Mouse (Mus musculus): ENCODE measurements around the gene Btnl2.
A peak's percentile ranks its signal among the peaks of the same experiment; 100 is the strongest.

The Btnl2 gene

DNA sequence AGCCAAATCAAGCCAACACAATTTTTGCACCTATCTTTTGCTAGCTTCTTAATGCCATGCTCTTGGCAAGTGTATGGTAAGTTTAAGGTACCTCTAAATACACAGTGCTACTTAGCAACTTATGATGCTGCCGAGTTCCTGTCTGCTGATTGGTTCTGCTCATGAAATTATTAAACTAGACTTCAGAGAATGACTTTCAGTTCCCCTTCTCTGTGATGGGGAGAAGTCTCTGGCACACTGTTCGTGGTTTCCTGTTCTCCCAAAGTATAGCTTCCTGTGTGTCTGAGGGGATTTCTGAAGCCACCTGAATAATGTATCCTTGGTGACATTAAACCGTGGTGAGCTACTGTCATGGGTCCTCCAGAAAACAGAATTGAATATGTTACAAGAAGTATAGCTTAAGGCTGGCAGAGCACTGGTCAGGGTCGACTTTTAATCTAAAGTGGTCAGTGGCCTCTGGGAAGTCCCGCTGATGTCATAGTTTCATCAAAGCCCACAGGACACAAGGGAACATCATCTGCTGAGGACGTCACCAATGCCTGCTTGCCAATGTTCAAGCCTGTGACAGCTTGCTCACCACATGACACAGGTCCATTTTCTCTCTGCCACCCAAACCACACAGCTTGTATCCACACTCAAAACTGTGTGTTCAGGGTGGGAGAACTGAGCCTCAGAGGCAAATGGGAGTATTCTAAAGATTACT lies 6.9 kb upstream of the Btnl2 start:
- DNase-seq (ENCODE audit: low spot score) = peak; percentile 85

DNA sequence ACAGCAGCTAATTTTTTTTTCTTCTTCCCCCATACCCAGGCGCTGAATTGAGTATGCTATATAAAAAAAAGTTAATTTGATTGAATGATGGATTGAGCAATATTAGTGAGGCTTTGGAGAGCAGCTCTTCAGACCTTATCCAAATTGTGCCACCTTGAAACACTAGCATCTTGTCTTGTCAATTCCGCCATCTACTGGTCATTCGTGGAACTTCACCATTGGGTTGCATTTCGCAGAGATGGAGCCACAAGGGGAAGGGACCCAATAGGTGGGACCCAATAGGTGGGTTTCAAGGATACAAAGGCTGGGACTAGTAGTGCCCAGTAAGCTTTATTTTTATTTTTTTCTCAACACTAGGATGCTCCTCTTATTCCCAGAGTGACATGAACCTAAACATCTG lies 5.2 kb upstream of the Btnl2 start:
- peak; percentile 85 for DNase-seq (ENCODE audit: low spot score)

DNA sequence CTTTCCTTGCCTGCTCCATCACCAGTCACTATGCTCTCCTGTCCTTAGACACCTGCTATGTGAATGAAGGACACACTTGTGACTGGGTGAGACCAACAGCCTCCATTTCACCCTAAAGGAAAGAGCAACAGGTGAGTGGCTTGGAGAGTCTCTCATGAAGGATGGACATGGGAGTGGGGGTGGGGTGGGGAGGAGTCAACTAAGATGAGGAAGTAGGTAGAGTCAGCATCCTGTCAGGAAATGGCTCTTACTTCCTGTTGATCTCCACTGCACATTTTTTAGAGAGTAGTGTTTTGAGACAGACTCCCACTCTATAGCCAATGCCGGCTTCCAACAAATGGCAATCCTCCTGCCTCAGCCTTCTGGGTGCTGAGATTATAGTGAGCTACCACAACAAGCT lies 318 bp downstream of the Btnl2 start:
- DNase-seq (ENCODE audit: low spot score) = no peak

DNA sequence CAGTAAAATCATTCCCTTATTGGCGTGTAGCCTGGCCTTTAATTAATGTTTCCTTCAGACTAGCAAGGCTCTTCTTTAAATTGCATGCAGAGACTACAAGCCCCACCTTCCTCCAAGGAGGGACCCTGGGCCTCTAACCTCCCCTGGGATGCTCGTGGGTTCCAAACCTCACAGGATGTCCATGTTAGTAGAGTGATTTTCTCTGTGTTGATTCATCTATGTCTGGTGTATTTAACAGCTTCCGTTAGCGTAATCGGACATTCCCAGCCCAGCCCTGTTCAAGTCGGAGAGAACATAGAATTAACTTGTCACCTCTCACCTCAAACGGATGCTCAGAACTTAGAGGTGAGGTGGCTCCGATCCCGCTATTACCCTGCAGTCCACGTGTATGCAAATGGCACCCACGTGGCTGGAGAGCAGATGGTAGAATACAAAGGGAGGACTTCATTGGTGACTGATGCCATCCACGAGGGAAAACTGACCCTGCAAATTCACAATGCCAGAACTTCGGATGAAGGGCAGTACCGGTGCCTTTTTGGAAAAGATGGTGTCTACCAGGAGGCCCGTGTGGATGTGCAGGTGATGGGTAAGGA lies 8.4 kb downstream of the Btnl2 start:
- DNase-seq (ENCODE audit: low spot score) = no peak

DNA sequence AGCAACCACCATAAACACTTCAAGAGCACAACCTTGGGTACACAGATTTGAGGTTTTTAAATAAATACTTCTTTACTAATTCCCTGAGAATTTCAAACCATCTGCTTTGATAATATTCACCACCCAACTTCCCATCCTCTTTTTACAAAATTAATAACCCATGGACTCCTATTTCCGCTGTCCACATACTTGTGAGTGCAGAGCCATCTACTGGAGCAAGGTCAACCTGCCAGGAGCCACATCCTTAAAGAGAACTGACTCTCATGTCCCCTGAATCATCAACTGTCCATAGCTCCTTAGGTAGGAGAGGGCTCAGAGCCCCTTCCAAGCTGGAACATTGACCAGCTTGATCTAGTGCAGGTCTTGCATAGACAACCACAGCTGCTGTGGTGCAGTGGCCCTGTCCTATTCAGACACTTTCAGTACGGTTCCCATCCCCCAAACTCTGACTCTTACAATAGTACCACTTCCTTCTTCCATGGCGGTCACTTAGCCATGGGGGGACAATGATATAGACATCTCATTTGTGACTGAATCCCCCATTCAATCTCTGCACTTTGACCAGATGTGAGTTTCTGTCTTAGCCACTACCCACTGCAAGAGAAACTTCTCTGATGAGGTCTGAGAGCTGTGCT lies 9.2 kb downstream of the Btnl2 start:
- no peak for DNase-seq (ENCODE audit: low spot score)

DNA sequence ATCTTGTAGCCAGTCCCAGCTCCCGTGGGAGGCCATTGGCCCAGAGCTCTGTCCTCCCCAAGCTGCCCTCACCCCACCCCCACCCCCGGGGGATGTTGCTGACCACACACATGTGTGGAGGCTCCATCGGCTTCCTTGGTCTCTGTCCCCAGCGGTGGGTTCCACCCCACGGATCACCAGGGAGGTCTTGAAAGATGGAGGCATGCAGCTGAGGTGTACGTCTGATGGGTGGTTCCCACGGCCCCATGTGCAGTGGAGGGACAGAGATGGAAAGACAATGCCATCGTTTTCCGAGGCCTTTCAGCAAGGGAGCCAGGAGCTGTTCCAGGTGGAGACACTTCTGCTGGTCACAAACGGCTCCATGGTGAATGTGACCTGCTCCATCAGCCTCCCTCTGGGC lies 10.4 kb downstream of the Btnl2 start:
- DNase-seq (ENCODE audit: low spot score) = no peak

DNA sequence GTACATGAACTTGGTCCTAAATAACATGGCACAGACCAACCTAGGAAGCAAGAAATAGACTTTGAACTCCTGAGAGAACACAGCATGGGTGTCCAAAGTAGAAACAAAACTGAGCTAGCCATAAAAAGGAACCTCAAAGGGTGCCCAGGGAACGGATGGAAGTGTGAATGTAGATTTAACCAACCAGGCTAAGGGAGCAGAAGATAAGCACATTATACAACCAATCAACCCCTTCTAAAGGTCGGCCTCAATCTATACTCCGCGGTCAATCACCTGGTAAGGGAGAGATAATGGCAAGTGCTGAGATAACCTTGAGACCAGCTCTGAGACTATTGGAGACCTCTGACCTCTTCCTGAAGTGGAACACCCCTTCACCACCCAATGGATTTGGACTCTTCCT lies 15.9 kb downstream of the Btnl2 start:
- no peak for DNase-seq (ENCODE audit: low spot score)

DNA sequence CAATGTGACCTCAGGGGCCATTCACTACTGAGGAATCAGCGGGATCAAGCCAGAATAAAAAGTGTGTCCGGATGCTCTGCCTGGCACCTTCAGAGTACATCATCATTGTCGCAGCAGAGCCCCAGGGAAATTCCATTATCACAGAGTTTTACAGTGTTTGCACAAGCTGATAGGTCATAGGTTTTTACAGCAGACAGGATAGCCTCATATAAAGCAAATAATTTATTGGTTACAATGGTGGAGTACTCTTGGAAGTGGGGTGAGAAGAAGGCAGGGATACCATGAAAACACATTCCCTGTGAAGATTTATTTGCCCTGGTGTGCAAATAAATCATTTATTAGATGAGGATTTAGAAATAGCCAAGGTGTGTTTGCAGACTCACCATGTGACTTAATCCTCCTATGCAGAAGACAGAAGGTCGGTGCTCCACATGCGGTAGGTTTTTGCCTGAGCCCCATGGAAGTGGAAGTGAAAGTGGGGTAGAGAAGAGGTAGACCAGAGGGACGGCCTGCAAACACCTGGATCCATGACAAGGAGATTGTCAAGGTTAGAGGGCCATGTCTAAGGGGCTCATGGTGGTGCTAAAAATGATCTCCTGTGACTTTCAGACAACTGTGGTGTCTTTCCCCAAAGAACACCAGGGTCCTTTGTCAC lies 18.6 kb downstream of the Btnl2 start:
- no peak for DNase-seq (ENCODE audit: low spot score)

DNA sequence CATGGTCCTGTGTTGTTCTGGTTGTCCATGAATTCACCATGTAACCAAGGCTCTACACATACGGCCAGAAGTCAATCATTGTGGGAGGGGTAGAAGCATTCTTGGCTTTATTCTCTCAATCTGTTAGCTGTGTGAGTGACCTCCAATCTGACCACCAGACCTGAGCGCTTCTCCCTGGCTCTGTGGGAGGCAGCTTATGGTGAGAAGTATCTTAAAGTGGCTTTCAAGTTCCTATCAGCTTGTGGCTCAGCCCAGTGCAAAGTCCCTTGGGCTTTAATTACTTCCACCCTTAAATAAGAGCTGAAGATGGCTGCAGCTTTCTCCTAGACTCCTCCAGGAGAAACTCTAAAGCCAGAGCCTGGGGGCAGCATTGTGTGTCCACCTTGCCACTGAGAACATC lies 22.2 kb downstream of the Btnl2 start, which contains the start of gene Btnl1:
Gene Btnl1 (plus strand): TSS at position 286 of the 400 bp plus-strand sequence.
- no peak for DNase-seq (ENCODE audit: low spot score)

DNA sequence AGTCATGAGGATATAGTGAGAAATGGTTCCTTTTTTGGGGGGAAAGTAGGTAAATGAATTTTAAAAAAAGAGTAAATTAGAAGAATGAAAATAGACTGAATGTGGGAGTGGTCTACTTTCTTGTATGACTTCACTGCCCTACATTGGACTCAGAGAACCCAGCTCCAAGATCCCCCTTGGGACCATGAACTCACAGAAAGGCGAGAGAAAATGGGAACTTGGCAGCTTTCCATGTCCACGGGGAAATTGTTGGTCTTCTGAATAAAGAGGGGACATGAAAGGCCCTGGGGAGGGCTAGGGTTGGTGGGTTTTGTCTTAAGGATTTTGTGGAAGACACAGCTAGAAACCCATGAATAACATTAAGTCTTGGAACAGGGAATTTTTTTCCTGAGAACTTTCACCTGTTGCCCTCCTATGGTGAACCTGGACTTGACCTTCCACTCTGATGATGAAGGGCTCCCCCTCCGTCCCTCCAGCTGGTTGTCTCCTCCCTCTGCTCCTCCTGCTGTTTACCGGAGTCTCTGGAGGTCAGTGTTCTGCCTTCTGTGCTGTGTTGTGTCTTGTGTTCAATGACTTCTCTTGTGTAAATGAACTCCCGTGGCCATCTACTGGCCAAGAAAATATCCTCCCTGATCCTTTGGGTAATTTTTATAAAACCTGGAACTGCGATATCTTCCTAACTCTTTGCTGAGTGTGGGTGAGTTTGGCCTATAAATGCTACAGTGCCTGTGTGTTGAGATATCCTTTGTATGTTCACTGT lies 23.0 kb downstream of the Btnl2 start:
- DNase-seq (ENCODE audit: low spot score) = no peak

DNA sequence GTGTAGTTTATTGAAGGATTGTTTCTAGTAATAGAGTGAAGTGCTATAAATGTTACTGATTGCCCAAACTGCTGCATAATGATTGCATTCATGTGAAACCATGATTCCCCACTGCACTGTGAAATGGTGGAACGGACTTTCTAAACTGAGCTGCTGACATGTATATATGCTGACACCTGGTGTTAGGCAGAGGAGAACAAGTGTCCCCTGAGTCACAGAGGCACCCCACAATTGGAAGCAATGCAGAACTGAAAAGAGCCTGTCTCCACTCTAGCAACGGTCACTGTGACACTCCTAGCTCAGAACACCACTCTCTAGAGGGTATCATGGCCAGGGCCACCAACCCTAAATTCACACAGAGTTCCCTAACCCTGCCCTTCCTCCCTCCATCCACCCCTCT lies 24.1 kb downstream of the Btnl2 start:
- DNase-seq (ENCODE audit: low spot score) = no peak

DNA sequence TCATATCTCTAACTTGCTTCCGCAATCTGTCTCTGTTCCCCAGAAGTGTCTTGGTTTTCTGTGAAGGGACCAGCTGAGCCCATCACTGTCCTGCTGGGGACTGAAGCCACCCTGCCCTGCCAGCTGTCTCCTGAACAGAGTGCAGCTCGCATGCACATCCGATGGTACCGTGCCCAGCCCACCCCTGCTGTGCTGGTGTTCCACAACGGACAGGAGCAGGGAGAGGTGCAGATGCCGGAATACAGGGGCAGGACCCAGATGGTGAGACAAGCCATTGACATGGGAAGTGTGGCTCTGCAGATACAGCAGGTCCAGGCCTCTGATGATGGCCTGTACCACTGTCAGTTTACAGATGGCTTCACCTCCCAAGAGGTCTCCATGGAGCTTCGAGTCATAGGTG lies 24.8 kb downstream of the Btnl2 start:
- no peak for DNase-seq (ENCODE audit: low spot score)

DNA sequence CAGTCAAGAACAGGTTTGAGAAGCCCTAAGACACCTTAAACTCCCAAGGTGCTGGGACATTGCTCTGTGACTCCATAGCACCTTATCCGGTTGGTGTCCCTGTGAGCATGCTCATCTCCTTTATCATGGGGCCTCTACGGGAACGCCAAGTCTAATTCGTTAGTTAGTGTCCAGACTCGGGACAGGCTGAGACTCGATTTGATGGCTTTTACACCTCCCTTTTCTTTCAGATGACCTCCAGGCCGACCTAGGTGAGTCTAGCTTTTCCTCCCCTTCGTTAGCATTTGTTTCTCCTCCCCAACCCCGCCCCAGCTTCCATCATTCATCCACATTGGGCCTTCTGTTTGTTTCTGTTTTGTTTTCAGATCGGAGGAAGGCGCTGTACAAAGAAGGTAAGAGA lies 27.3 kb downstream of the Btnl2 start:
- no peak for DNase-seq (ENCODE audit: low spot score)

DNA sequence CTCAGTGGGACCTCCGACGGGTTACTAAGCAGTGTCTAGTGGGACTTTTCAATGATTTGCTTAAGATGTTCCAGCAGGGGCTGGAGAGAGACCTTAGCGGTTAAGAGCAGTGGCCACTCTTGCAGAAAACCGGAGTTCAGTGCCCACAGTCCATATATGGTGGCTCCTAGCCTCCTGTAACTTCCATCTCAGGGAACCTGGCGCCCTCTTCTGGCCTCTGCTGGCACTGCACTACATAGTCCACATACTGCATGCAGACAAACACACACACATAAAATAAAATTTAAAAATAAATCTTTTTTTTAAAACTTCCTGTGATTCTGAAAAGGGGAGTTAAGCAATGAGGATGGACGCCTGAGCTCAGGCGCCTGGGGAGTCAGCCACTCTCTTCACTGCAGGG lies 28.6 kb downstream of the Btnl2 start:
- no peak for DNase-seq (ENCODE audit: low spot score)

DNA sequence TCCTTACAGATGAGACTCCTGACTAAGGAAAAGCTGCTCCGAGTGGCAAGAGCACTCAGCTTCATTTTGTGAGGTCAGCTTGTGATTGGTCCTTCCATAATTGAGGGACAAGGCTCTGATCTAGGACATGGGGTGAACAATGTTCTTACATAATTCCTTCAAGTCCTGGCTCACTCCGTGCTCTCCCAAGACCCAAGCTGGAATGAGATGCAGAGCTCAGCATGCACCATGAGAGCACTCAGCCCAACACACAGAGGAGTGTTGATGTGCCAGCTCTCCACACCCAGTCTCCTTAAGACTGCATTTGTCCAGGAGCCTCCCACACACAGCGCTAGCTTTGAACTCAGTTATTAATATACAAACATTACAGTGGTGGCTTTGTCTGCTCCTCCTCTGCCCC lies 30.1 kb downstream of the Btnl2 start:
- no peak for DNase-seq (ENCODE audit: low spot score)

DNA sequence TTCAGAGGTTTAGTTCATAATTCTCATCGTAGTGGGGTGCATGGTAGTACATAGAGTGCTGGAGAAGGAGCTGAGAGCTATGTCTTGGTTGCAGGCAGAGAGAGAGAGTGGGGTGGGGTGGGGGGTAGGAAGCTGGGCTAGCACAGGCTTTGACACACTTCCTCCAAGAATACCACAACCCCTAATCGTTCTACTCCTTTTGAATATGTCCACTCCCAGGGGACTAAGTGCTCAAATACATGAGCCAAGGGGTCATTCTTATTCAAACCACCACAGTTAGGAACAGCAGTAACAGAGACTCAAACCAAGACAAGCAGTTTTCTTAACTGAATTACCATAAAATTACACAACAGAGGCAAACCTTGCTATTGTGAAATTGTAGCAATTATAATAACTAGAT lies 32.0 kb downstream of the Btnl2 start:
- DNase-seq (ENCODE audit: low spot score) = no peak

DNA sequence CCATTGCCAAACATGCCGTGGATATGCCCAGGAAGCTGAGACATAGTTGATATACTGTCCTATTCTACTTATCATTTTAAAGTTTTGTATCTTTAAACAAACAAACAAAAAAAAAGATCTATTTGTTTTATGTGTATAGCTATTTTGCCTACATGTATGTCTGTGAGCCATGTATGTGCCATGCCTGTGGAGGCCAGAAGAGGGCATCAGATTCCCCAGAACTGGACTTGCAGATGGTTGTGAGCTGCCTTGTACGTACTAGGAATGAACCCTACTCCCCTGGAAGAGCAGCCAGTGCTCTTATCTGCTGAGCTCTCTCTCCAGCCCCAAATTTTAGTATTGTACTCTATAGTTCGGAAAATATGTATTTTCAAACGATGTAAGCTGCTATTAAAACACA lies 33.9 kb downstream of the Btnl2 start:
- no peak for DNase-seq (ENCODE audit: low spot score)

DNA sequence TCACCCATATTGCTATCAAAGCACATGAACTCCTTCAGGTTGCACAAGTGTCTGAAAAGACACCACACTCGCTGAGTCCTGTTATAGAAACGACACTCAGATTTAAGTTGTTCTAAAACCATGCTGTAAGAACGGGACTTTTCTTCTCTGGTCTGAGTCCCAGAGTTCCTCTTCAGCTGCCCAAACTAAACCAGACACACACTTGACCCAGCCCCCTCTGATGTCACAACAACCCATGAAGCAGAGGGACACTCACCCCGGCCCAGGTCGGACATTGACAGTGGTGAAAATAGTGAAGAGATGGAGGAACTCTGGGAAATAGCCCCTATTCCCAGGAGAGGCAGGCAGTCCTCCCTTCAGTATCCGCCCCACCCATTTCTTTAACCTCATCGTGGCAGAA lies 36.9 kb downstream of the Btnl2 start:
- no peak for DNase-seq (ENCODE audit: low spot score)

DNA sequence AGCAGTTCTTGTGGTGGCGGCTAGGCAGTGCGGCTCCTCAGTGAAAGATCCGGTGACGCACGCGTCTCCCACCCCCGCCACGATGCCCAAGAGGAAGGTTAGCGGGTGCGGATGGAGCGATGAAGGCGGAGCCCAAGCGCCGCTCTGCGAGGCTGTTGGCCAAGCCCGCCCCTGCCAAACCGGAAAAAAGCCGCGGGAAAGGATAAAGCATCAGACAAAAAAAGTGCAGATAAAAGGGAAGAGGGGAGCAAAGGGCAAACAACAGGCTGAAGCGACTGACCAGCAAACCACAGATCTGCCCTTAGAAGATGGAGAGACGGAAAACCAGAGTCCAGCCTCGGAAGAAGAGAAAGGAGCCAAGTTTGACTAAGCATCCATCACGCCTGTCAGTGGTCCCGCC lies 37.7 kb downstream of the Btnl2 start:
- DNase-seq (ENCODE audit: low spot score) = no peak

DNA sequence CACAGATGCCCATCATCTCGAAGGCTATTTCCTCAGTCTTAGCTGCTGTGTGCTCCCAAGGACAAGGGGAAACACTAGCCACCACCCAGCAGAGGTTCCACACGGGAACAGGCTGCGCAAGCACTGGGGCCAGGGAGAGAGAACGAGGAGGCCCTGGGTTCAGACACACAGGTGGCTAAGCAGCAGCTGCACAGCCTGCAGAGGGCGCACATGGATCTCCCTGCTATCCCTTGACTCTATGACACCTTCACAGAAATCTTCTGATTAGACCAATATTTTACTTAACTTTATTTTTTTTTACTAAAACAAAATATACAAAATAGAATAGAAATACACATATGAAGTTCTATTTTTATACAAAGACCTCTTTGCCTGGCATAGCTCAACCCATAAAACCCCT lies 42.7 kb downstream of the Btnl2 start:
- no peak for DNase-seq (ENCODE audit: low spot score)

DNA sequence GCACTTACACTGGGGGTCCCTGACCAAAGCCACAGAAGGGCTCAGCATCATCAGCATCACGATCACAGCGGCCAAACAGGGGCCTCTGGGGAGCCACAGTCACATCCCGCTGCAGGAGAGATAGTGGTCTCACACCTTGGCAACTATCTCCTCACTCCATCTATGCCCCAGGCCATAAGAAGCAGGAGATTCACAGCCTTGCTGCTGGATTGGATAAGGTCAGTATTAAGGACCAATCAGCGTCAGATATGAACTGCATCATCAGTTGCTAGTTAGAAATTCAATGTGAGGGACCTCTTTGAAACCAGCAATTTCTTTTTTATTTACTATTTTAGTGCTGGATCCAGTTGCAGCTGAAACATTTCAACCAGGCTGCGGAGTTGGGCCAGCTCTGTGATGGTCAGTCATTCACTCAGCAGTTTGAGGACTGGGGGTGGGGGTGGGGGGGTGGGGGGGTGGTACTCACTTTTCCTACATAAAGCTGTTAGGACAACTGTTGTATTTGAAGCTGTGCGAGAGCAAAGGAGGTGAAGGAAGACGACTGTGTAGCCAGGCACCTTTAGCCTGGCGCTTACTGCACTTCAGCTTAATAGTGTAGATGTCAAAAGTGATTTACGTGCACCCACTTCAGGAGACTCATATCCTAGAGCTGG lies 43.6 kb downstream of the Btnl2 start:
- peak; percentile 88 for DNase-seq (ENCODE audit: low spot score)
